Mouse (Mus musculus): ENCODE data around the gene Lrrc51. TPM values are rescaled to one million over a fixed set of nuclear protein-coding genes. Genes with fewer than 3 reads are reported as not detected.
"Not testable (repeated sequence)": the region's sequence is repeated elsewhere in the genome, so short reads cannot be mapped to it uniquely, and the experiment has no call there.

The Lrrc51 gene
- polyA plus RNA-seq, 1 experiment from 2014 or later, result 8.3 TPM

DNA sequence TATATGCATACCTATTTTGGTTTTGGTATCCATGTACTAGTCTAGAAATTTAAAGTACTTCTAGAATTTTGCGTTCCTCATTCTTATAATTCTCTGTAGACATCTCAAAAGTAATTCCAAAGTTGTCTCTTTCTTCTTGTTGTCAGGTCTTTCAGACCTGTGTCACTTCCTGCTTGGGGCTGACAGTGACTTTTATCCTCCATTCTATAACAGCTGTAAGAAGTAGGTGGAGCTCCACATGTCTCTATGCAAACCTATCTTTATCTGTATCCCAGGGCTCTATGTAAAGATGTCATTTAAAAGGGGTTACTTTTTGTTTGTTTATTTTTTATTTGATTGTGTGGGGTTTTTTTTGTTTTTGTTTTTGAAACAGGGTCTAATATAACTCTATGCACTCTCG, 29.9 kb upstream of the Lrrc51 start:
- Histone ChIP-seq H3K36me3 (no peaks in the 10 kb centered on the region), H3K9ac (no peak overlapping the region), H3K4me3 (replicated peaks) (no peak overlapping the region), H3K27ac (no peak overlapping the region), H3K27me3 (replicated peaks) (no peaks in the 10 kb centered on the region), H3K9me3 (no peaks in the 10 kb centered on the region), H3K4me1 (0 out of 2 replicates have a peak, but pooled peaks cover 3% of the 10 kb centered on the region), H3K4me2 (no peak overlapping the region)
- 95% methylated on average over 2 of the region's 2 CpGs for WGBS
- no peak for ATAC-seq (ENCODE audit: insufficient read depth, low FRiP score, low read depth)

DNA sequence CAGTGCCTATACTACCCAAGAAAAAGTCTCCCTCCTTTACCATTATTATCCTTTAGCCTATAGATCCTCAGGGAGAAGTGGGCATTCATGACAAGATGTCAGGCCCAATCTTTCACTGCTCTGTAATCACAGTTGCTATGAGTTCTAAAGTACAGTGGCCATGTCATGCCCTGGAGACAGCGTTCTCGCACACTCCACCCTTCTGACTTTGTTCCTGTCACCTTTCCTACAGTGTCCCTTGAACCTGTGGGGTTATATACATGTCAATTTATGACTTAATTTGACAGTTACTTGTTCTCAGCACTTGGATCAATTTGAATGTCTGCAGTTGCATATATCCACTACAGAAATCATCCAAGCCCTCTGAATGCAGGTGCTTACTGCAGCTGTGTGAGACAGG, 29.1 kb upstream of the Lrrc51 start:
- Histone ChIP-seq H3K4me2 (no peak overlapping the region), H3K27ac (no peak overlapping the region), H3K36me3 (no peaks in the 10 kb centered on the region), H3K4me3 (replicated peaks) (no peak overlapping the region), H3K9ac (no peak overlapping the region), H3K9me3 (no peaks in the 10 kb centered on the region), H3K4me1 (0 out of 2 replicates have a peak, but pooled peaks cover 3% of the 10 kb centered on the region), H3K27me3 (replicated peaks) (no peaks in the 10 kb centered on the region)
- no peak for ATAC-seq (ENCODE audit: insufficient read depth, low FRiP score, low read depth)
- 96% methylated on average over 2 of the region's 2 CpGs for WGBS

DNA sequence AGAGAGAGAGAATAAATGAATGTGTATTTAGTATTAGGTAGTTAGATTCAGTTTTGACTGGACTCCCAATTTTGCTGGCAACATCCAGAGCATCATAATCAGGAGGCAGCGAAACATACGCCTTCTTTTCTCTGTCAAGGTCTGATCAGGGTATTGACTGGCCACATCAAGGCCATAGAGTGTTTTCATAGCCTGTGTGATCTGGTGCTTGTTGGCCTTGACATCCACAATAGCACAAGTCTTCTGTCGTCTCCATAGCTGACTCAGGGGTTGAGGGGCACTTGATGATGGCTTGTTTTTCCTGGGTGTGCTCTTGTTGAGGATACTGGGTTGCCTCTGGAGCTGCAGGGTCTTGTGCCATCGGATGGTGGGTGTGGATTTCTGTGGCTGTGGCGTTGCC, 23.2 kb upstream of the Lrrc51 start:
- Histone ChIP-seq H3K27me3 (replicated peaks) (no peaks in the 10 kb centered on the region), H3K9ac (no peak overlapping the region), H3K36me3 (no peaks in the 10 kb centered on the region), H3K4me3 (replicated peaks) (no peak overlapping the region), H3K4me1 (no peaks in the 10 kb centered on the region), H3K27ac (no peak overlapping the region), H3K4me2 (no peak overlapping the region), H3K9me3 (no peaks in the 10 kb centered on the region)
- no peak for ATAC-seq (ENCODE audit: insufficient read depth, low FRiP score, low read depth)
- WGBS, result 89% methylated on average over 5 of the region's 5 CpGs

DNA sequence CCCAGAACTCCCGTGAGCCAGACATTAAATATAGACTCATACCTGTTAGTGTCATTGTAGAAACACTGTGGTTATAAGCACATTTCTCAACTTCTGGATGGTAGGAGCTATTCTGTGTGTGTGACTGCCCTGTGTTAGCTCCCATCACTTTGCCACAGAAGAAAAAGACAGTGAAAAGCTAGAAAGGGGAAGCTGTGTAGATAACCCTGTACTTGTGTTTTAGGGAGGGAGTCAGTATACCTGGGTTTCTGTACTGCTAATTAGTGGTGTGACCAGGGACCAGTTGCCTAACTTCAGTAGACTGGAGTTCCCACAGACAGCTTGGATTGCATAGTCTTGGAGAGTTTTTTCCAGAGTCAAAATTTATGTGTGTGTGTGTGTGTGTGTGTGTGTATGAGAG, 22.8 kb upstream of the Lrrc51 start:
- Histone ChIP-seq H3K36me3 (no peaks in the 10 kb centered on the region), H3K9me3 (no peaks in the 10 kb centered on the region), H3K4me1 (no peaks in the 10 kb centered on the region), H3K4me3 (replicated peaks) (no peak overlapping the region), H3K9ac (no peak overlapping the region), H3K27me3 (replicated peaks) (no peaks in the 10 kb centered on the region), H3K27ac (no peak overlapping the region), H3K4me2 (no peak overlapping the region)
- ATAC-seq (ENCODE audit: insufficient read depth, low FRiP score, low read depth), result no peak
- WGBS, result 90% methylated on average over 1 of the region's 1 CpGs

DNA sequence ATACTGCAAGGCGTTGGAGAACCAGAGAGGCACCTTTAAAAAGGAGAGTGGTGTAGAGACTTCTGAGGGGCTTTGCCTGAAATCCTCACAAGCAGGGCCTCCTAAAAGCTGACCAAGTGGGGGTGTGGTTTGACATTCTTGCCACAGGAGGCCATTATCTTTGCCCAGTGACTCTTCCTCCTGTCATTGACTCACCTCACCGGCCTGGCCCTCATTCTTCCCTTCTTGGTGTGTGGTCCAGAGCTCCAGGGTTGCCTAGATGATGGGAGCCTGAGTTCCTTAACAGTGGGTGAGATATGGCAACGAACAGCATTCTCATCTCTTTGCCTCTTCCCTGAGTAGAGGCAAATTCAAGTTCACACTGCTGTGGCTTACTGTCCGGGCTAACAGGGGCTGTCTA, 22.2 kb upstream of the Lrrc51 start:
- 70% methylated on average over 4 of the region's 4 CpGs for WGBS
- H3K9me3 ChIP-seq, result no peaks in the 10 kb centered on the region
- no peaks in the 10 kb centered on the region for H3K36me3 ChIP-seq
- H3K4me1 ChIP-seq, result no peaks in the 10 kb centered on the region
- H3K4me2 ChIP-seq, result no peak overlapping the region
- H3K4me3 ChIP-seq (replicated peaks), result no peak overlapping the region
- ATAC-seq (ENCODE audit: insufficient read depth, low FRiP score, low read depth), result no peak
- H3K9ac ChIP-seq, result no peak overlapping the region
- H3K27me3 ChIP-seq (replicated peaks), result no peaks in the 10 kb centered on the region
- no peak overlapping the region for H3K27ac ChIP-seq

DNA sequence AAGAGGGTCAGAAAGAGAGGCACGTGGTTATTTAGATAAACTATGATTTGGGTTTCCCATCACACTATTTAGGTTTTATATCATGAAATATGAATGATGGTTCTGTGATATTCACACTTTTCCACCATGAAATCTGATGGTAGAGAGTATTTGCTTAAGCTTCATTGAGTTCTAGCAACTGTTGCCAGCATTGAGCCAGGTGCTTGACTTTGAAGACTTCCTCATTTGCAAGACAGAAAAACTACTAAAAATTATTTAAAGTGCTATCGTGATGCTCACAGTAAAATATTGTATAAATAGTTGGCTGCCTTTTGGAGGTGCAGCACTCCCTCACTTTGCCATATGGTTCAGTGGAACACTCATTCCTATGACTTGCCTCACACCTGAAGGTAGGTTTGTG, 21.6 kb upstream of the Lrrc51 start:
- no peak overlapping the region for H3K27ac ChIP-seq
- H3K4me1 ChIP-seq, result no peaks in the 10 kb centered on the region
- H3K9ac ChIP-seq, result no peak overlapping the region
- H3K4me3 ChIP-seq (replicated peaks), result no peak overlapping the region
- H3K36me3 ChIP-seq, result no peaks in the 10 kb centered on the region
- no peaks in the 10 kb centered on the region for H3K9me3 ChIP-seq
- no peak for ATAC-seq (ENCODE audit: insufficient read depth, low FRiP score, low read depth)
- H3K4me2 ChIP-seq, result no peak overlapping the region
- 83% methylated on average over 2 of the region's 2 CpGs for WGBS
- H3K27me3 ChIP-seq (replicated peaks), result no peaks in the 10 kb centered on the region

DNA sequence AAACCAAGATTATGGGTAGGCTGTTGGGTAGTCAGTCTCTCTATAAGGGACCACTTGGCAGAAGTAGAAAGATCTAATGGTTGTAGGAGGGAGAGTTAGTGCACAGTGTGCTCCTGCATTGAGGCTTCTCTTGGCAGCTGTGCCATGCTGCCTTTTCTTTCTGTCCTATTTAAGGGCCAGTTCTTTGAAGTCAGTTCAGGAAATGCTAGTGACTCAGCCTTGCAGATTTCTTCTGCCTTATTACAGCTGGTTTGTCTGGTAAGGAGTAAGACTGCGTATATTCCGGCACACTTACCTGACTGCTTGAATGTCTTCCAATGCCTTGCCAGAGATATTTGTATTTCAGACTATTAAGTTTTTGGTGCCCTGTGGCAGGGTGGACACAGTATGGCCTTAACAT, 20.5 kb upstream of the Lrrc51 start:
- Histone ChIP-seq H3K9me3 (no peaks in the 10 kb centered on the region), H3K9ac (no peak overlapping the region), H3K4me2 (no peak overlapping the region), H3K27me3 (replicated peaks) (no peaks in the 10 kb centered on the region), H3K27ac (no peak overlapping the region), H3K36me3 (no peaks in the 10 kb centered on the region), H3K4me3 (replicated peaks) (no peak overlapping the region), H3K4me1 (no peaks in the 10 kb centered on the region)
- no peak for ATAC-seq (ENCODE audit: insufficient read depth, low FRiP score, low read depth)
- WGBS, result 86% methylated on average over 2 of the region's 2 CpGs

DNA sequence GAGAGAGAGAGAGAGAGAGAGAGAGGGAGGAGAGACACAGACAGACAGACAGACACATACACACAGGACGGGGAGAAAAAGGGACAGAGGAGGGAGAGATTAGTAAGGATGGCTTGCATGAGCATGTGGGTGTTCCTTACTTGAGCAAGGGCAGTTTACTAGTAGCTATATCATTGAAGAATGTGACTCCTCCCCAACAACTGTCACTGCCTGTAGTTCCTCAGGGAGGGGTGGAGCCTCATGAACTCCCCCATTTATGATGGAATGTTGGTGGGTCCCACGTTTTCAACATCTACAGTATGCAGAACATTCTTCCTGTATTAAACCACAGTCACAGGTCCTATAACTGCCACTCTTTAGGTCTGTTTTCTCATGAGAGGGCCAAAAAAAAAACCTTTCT, 18.4 kb upstream of the Lrrc51 start:
- H3K36me3 ChIP-seq, result no peaks in the 10 kb centered on the region
- H3K27me3 ChIP-seq (replicated peaks), result no peaks in the 10 kb centered on the region
- peak overlapping the region; percentile 11; the same call in 1 of the 2 replicates for H3K27ac ChIP-seq
- no peak overlapping the region for H3K4me3 ChIP-seq (replicated peaks)
- 38% methylated on average over 2 of the region's 2 CpGs for WGBS
- H3K4me2 ChIP-seq, result no peak overlapping the region
- no peak for ATAC-seq (ENCODE audit: insufficient read depth, low FRiP score, low read depth)
- H3K9me3 ChIP-seq, result no peaks in the 10 kb centered on the region
- H3K4me1 ChIP-seq, result no peaks in the 10 kb centered on the region
- no peak overlapping the region for H3K9ac ChIP-seq

DNA sequence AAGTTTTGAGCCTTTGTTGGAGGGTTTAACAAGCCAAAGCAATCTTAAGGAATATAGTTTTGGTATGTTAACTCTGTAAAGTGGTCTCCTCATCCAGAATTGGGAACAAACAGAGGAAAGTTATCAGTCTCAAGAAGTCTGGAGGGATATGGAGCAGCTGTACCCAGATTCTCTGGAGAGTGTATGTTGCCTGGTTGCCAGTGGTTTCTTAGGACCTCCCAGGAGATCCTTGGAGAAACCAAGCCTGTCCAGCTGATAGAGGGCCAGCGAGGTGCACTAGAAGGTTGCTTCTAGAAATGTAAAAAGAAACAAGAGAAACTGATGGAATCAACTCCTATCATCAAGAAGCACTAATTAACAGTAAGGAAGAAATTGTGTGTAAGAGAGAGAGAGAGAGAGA, 18.0 kb upstream of the Lrrc51 start:
- Histone ChIP-seq H3K4me3 (replicated peaks) (no peak overlapping the region), H3K27me3 (replicated peaks) (no peaks in the 10 kb centered on the region), H3K9me3 (no peaks in the 10 kb centered on the region), H3K27ac (peak overlapping the region; percentile 51), H3K9ac (no peak overlapping the region), H3K36me3 (no peaks in the 10 kb centered on the region), H3K4me1 (no peaks in the 10 kb centered on the region), H3K4me2 (no peak overlapping the region)
- 63% methylated on average over 1 of the region's 1 CpGs for WGBS
- no peak; the same call in 1 of the 2 replicates for ATAC-seq (ENCODE audit: insufficient read depth, low FRiP score, low read depth)

DNA sequence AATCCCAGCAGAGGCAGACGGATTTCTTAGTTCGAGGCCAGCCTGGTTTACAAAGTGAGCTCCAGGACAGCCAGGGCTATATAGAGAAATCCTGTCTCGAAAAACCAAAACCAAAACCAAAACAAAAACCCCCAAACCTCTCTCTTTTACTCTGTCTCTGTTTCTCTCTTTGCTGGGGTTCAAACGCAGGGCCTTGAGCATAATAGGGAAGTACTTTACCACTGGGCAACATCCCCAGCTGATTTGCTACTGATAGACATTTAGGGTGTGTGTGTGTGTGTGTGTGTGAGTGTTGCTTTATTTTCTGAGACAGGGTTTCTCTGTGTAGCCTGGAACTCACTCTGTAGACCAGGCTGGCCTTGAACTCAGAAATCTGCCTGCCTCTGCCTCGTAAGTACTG, 15.3 kb upstream of the Lrrc51 start:
- H3K9me3 ChIP-seq; H3K4me3 ChIP-seq (replicated peaks); ATAC-seq (ENCODE audit: insufficient read depth, low FRiP score, low read depth); H3K27ac ChIP-seq; H3K4me2 ChIP-seq; H3K9ac ChIP-seq; H3K36me3 ChIP-seq; H3K27me3 ChIP-seq (replicated peaks); H3K4me1 ChIP-seq: not testable (repeated sequence)
- 85% methylated on average over 5 of the region's 5 CpGs for WGBS

DNA sequence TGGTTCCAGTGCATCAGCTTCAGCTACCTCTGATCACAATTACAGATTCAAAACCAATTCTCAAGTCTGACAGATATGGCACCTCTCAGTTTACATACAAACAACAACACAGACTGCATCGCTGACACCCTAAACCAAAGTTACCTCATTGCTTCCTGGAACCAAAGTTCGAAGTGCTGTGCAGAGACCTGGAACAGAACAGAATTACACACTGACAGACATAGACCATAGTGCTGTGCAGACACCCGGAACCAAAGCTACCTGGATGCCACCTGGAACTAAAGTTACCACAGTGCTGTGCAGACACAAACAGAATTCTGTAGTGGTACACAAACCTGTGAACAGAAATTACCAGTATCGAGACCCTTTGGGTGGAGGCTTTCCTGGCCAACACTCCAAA, 6.1 kb upstream of the Lrrc51 start:
- Histone ChIP-seq H3K4me1 (no peaks in the 10 kb centered on the region; the same call in 1 of the 2 replicates), H3K27ac (no peak overlapping the region), H3K36me3 (no peaks in the 10 kb centered on the region), H3K4me2 (no peak overlapping the region), H3K4me3 (replicated peaks) (no peak overlapping the region), H3K9me3 (no peaks in the 10 kb centered on the region), H3K27me3 (replicated peaks) (no peaks in the 10 kb centered on the region), H3K9ac (no peak overlapping the region)
- no peak for ATAC-seq (ENCODE audit: insufficient read depth, low FRiP score, low read depth)
- 92% methylated on average over 4 of the region's 4 CpGs for WGBS

DNA sequence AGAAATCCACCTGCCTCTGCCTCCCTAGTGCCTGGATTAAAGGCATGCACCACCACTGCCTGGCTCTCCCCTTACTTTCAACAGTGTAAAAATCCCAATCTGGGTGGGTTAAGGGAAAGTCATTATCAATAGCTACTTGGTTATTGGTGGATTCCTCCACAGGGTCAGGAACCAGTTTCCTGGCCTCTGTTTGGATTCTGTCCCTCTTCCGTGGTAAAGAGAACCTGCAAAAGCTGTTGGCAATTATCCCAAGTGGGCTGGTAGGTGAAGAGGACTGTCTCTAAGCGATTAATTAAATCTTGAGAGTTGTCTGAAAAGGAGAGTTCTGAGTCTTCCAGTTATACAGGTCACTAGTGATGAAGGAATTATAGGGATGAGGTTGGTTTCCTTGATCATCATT, 4.7 kb upstream of the Lrrc51 start:
- Histone ChIP-seq H3K36me3 (no peaks in the 10 kb centered on the region), H3K9me3 (no peaks in the 10 kb centered on the region), H3K4me2 (no peak overlapping the region), H3K4me3 (replicated peaks) (no peak overlapping the region), H3K4me1 (no peaks in the 10 kb centered on the region; the same call in 1 of the 2 replicates), H3K27me3 (replicated peaks) (no peaks in the 10 kb centered on the region), H3K9ac (no peak overlapping the region), H3K27ac (no peak overlapping the region)
- ATAC-seq (ENCODE audit: insufficient read depth, low FRiP score, low read depth), result no peak
- WGBS, result 86% methylated on average over 2 of the region's 2 CpGs

DNA sequence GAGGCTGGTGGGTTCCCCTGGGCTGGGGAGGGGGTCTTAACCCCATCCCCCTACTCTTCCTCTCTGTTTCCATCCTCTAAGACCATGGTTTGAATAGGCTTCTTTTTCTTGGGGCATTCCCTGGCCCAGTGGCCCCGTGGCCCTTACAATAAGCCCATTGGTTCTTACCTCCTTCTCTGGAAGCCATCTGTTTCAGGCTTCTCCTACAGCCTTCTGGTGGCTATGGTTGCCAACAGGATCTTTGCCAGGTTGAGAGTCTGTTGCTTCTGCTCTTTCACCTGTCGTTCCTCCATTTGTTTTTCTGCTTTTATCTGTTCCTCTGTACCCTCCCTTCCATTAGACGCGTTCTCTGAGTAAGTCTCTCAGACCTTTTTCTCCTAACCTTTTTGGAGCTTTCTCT, 3.9 kb upstream of the Lrrc51 start:
- H3K27ac ChIP-seq, result no peak overlapping the region
- WGBS, result 92% methylated on average over 4 of the region's 4 CpGs
- peaks cover 3% of the 10 kb centered on the region; the same call in 1 of the 2 replicates for H3K4me1 ChIP-seq
- no peak overlapping the region for H3K4me3 ChIP-seq (replicated peaks)
- ATAC-seq (ENCODE audit: insufficient read depth, low FRiP score, low read depth), result no peak
- no peak overlapping the region for H3K4me2 ChIP-seq
- H3K36me3 ChIP-seq, result no peaks in the 10 kb centered on the region
- no peaks in the 10 kb centered on the region for H3K9me3 ChIP-seq
- H3K27me3 ChIP-seq (replicated peaks), result no peaks in the 10 kb centered on the region
- H3K9ac ChIP-seq, result no peak overlapping the region
